Mouse (Mus musculus) forebrain, embryonic 13.5 days (tissue): ENCODE results near the gene Sost. TPM values are rescaled to one million over a fixed set of nuclear protein-coding genes. Genes with fewer than 3 reads are reported as not detected.
A peak's percentile ranks its signal among the peaks of the same experiment; 100 is the strongest.

Source experiments
- ATAC-seq: fragments of 200-750 bp; cut with Nextera tagmentation; 2 replicates; pipeline ENCODE4 v1.8.0; 2017
- H3K27ac ChIP-seq: fragments of 300-500 bp; sonication (generic); 2 replicates; pipeline ENCODE4 v1.5.1; 2015; ENCODE audit warnings: inconsistent platforms, mild to moderate bottlenecking, moderate library complexity
- H3K27me3 ChIP-seq: fragments of 300-500 bp; sonication (generic); 2 replicates; pipeline ENCODE4 v1.6.1; 2015; ENCODE audit warnings: mild to moderate bottlenecking, inconsistent platforms
- H3K36me3 ChIP-seq: fragments of 300-500 bp; sonication (generic); 2 replicates; pipeline ENCODE4 v1.6.1; 2015; ENCODE audit warnings: mild to moderate bottlenecking, inconsistent platforms; ENCODE audit not compliant: poor library complexity, severe bottlenecking
- H3K4me1 ChIP-seq: fragments of 300-500 bp; sonication (generic); 2 replicates; pipeline ENCODE4 v1.6.1; 2015; ENCODE audit warnings: inconsistent platforms
- H3K4me2 ChIP-seq: fragments of 300-500 bp; sonication (generic); 2 replicates; pipeline ENCODE4 v1.6.1; 2015; ENCODE audit warnings: inconsistent platforms, mild to moderate bottlenecking, moderate library complexity
- H3K4me3 ChIP-seq: fragments of 300-500 bp; sonication (generic); 2 replicates; pipeline ENCODE4 v1.5.1; 2015; ENCODE audit warnings: mild to moderate bottlenecking, inconsistent platforms
- H3K9ac ChIP-seq: fragments of 300-500 bp; sonication (generic); 2 replicates; pipeline ENCODE4 v1.6.1; 2015; ENCODE audit warnings: mild to moderate bottlenecking, inconsistent platforms
- H3K9me3 ChIP-seq: fragments of 300-500 bp; sonication (generic); replicated peaks from 2 replicates; pipeline ENCODE4 v1.6.1; 2016; ENCODE audit warnings: inconsistent platforms
- WGBS: fragments of 180-500 bp; shearing (Covaris S2); methylation state at CpG from one replicate; pipeline ENCODE4 v1.1.7; 2015; 5-methylcytosine and 5-hydroxymethylcytosine counted together
- polyA plus RNA-seq: library from polyadenylated mRNA; unstranded; fragments of >200 nt; fragmentation: Nextera tagmentation; extraction: Ambion mirVana; gene quantifications from 2 replicates; pipeline ENCODE4 v1.2.1, GENCODE M21; 2015

Gene Sost
- polyA plus RNA-seq, 1 experiment from 2014 or later, result not detected

DNA sequence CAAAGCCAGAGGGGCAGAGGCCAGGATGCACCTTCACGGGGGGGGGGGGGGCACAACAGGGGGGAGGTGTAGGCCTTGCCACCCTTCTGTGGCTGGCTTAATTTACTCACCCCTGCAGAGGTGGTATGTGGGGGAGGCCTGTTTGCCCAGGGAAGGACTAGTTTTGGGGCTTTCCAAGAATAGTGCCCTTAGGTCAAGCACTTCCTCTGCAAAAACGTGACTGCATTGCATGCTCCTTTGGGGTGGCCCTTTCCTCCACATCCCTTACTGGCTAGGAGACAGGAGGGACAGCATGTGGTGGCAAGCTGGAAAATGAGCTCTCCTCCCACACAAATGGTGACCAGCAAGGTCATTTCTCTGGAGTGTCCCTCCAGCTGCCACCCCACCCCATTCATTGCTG, 1.3 kb downstream of the Sost start:
- H3K9ac ChIP-seq, result no peak overlapping the region
- 3% methylated on average over 2 of the region's 2 CpGs for WGBS
- no peak for ATAC-seq
- peaks cover 27% of the 10 kb centered on the region for H3K4me1 ChIP-seq
- H3K4me3 ChIP-seq, result no peak overlapping the region
- no peaks in the 10 kb centered on the region for H3K9me3 ChIP-seq
- H3K27me3 ChIP-seq, result peaks cover 77% of the 10 kb centered on the region
- H3K36me3 ChIP-seq, result no peaks in the 10 kb centered on the region
- no peak overlapping the region for H3K27ac ChIP-seq
- no peak overlapping the region for H3K4me2 ChIP-seq

DNA sequence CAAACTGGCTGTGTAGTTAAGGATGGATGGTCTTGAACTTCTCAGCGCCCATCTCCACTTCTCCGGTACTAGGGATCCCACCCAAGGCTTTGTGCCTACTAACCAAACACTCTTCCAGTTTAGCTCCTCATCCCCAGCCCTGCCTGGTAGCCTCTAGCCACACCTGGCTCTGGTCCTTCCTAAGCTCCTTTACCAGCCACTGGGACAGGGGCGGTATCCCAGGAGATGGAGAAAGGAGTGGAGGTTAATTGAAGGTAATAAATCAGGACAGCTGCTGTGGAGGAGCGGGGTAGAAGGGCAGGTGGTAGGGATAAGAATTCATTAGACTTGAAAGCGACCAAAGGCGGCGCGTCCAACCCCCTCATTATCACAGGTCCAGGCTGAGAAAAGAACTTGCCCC, 2.2 kb downstream of the Sost start:
- Histone ChIP-seq H3K4me3 (peak overlapping the region; percentile 56; the same call in 1 of the 2 replicates), H3K9me3 (no peaks in the 10 kb centered on the region), H3K4me2 (peak overlapping the region; percentile 97), H3K36me3 (no peaks in the 10 kb centered on the region), H3K9ac (no peak overlapping the region), H3K27ac (no peak overlapping the region), H3K27me3 (peaks cover 84% of the 10 kb centered on the region), H3K4me1 (peaks cover 27% of the 10 kb centered on the region)
- WGBS, result 3% methylated on average over 8 of the region's 8 CpGs
- no peak for ATAC-seq

DNA sequence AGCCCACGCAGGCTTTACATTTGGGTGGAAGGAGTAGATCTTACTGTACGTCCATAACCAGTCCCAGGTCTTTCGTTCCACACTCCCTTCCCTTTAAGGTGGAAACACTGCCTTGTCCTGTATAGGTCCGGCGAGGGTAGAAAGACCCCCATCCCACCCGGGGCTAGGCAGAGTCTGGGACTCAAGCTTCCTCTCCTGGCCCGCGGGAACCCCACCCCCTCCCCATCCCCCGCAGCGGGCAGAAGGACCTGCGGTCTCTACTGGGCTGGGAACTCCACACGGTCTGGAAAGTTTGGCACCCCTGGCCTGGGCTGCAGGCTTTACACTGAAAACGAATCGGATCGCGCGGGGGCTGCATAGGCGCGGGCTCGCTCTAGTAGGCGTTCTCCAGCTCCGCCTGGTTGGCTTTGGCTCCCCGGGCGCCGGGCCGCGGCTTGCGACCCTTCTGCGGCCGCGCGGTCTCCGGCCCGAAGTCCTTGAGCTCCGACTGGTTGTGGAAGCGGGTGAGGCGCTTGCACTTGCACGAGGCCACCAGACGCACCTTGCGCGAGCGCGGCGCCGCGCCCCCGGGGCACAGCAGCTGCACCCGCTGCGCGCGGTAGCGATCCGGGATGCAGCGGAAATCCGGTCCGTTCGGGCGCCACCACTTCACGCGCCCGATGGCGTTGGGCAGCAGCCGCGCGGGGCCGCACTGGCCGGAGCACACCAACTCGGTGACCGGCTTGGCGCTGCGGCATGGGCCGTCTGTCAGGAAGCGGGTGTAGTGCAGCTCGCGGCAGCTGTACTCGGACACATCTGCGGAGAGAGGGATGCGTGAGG, 3.1 kb downstream of the Sost start:
- Histone ChIP-seq H3K9me3 (no peaks in the 10 kb centered on the region), H3K27ac (no peak overlapping the region), H3K27me3 (peaks cover 88% of the 10 kb centered on the region), H3K4me2 (peak overlapping the region; percentile 97), H3K4me3 (peak overlapping the region; percentile 56), H3K4me1 (peaks cover 27% of the 10 kb centered on the region), H3K36me3 (no peaks in the 10 kb centered on the region), H3K9ac (peak overlapping the region; percentile 70)
- ATAC-seq, result 0 out of 2 replicates have a peak, but pooled peaks have one; percentile 48
- WGBS, result under 1% methylated on average over 78 of the region's 78 CpGs

DNA sequence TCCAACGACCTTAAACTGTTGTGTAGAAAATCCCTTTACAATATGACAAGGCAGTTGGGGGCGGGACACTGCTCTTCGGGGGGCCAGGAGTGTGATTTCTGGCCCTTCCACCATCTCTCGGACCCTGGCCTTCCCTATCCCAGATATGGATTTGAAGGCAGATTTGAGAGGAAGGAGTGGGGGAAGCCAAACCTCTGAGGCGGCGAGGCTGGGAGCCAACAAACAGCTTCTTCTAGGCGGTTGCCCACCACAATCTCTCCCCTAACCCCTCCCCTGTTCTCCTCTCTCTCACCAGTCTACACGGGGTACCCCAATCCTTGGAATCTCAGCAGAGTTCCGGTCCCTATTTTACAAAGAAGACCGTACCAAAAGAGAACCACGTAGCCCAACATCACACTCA, 3.8 kb downstream of the Sost start:
- Histone ChIP-seq H3K27ac (no peak overlapping the region), H3K9me3 (no peaks in the 10 kb centered on the region), H3K36me3 (no peaks in the 10 kb centered on the region), H3K4me2 (peak overlapping the region; percentile 97), H3K4me1 (peaks cover 27% of the 10 kb centered on the region), H3K27me3 (peaks cover 85% of the 10 kb centered on the region), H3K4me3 (peak overlapping the region; percentile 56), H3K9ac (peak overlapping the region; percentile 70)
- WGBS, result 2% methylated on average over 11 of the region's 11 CpGs
- no peak for ATAC-seq

DNA sequence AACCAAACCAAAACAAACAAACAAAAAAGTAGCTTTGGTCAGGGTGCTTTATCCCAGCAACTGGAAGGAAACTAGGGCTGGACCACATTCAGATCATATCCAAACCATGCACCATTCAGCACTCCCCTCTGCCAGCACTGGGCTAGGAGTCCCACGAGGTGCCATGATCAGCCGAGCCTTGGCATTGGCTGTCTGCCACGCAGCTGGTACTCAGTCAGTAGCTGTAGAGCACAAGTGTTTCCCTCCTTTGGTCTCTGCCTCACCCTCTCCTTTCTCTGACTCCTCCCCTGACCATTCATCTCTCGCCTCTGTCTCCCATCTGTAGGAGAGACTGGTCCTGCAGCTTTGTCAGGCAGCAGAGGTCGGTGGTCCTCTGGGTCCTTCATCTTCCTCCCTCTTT, 9.3 kb downstream of the Sost start:
- no peak for ATAC-seq
- WGBS, result 60% methylated on average over 5 of the region's 5 CpGs
- H3K9ac ChIP-seq, result no peak overlapping the region

DNA sequence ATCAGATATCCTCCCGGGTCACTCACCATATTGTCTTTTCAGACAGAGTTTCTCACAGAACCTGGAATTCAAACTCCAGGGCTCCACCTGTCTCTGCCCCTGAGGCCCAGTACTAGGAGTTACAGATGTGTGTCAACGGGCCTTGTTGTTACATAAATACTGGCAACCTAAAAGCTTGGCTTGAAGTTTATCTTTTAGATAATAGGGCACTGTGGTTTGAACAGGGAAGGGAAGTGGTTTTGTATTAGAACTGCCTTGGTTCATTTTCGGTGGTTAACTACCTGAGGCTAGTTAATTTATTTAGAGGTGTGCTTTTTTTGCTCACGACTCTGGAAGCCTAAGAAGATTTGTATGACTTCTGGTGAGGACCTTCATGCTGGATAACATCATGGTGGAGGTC, 13.4 kb downstream of the Sost start:
- WGBS, result 75% methylated on average over 4 of the region's 4 CpGs
- Histone ChIP-seq H3K4me1 (peaks cover 12% of the 10 kb centered on the region), H3K27me3 (peaks cover 31% of the 10 kb centered on the region), H3K9ac (no peak overlapping the region), H3K27ac (no peak overlapping the region), H3K4me3 (no peak overlapping the region), H3K36me3 (no peaks in the 10 kb centered on the region), H3K9me3 (no peaks in the 10 kb centered on the region), H3K4me2 (no peak overlapping the region)
- no peak for ATAC-seq

More for the DNA sequence above, 9.3 kb downstream of the Sost start:
- H3K36me3 ChIP-seq, result no peaks in the 10 kb centered on the region
- peaks cover 12% of the 10 kb centered on the region for H3K4me1 ChIP-seq
- H3K4me3 ChIP-seq, result no peak overlapping the region
- H3K9me3 ChIP-seq, result no peaks in the 10 kb centered on the region
- H3K27ac ChIP-seq, result no peak overlapping the region
- peaks cover 51% of the 10 kb centered on the region for H3K27me3 ChIP-seq
- H3K4me2 ChIP-seq, result no peak overlapping the region

DNA sequence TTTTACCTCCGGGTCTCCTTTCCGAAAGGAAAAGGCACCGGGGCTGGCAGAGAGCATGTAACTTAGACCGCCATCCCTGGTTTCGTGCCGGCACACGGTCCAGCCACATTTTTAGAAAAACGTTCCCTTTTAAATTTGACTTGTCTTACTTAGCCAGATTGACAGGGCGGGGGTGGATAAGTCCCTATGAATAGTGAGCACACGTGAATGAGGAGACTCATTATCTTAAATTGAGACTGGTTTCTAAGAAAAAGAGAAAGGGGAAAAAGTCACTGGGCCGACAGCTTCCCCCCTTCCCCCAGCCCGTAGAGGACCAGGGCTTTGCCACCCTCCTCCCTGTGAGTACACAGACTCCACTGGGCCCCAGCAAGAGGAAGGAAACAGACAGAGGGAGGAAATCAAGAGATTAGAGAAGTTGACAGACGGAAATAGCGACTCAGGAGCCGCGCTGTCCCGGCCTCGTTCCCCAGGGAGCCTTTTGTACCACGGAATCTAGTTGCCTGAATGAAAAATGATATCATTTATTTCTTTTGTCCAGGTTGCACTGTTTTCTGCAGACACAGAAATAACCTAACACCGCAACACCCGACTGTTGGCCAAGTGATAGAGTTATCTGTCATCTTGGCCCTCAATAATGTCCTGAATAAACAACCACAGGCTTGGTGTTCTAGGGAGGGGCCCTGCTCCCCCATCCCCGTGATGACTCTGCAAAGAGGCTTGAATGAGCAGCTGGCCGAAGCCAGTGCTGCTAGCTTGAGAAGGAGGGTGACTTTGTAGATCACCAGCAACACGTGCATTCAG, 14.1 kb downstream of the Sost start:
- ATAC-seq, result no peak
- WGBS, result 13% methylated on average over 24 of the region's 24 CpGs
- no peak overlapping the region for H3K9ac ChIP-seq
- H3K27me3 ChIP-seq, result peaks cover 29% of the 10 kb centered on the region
- no peak overlapping the region for H3K27ac ChIP-seq
- peaks cover 10% of the 10 kb centered on the region for H3K4me1 ChIP-seq
- H3K36me3 ChIP-seq, result no peaks in the 10 kb centered on the region
- H3K9me3 ChIP-seq, result no peaks in the 10 kb centered on the region
- H3K4me3 ChIP-seq, result no peak overlapping the region
- no peak overlapping the region for H3K4me2 ChIP-seq

DNA sequence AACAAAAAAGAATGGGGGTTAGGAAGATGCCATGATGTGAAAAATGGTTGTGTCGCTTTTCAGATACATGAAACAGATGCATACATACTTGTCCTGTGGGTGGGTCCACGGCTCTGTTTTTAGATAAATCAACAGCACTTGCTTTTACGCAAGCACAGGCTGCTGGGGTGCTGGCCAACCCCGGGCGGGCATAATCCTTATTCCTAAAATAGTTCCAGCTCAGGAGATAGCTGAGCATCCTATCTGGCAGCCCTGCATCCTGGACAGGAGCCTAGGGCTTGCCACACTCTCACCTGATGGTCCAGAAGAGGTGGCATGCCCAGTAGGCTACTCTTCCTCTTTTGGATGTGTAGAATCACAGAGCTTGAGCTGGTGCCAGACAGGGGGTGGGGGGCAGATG, 16.8 kb downstream of the Sost start:
- H3K9ac ChIP-seq, result no peak overlapping the region
- no peak overlapping the region for H3K4me3 ChIP-seq
- ATAC-seq, result no peak
- no peaks in the 10 kb centered on the region for H3K9me3 ChIP-seq
- H3K27me3 ChIP-seq, result peaks cover 23% of the 10 kb centered on the region
- peaks cover 9% of the 10 kb centered on the region for H3K4me1 ChIP-seq
- no peak overlapping the region for H3K4me2 ChIP-seq
- H3K36me3 ChIP-seq, result no peaks in the 10 kb centered on the region
- H3K27ac ChIP-seq, result no peak overlapping the region
- 95% methylated on average over 5 of the region's 5 CpGs for WGBS

DNA sequence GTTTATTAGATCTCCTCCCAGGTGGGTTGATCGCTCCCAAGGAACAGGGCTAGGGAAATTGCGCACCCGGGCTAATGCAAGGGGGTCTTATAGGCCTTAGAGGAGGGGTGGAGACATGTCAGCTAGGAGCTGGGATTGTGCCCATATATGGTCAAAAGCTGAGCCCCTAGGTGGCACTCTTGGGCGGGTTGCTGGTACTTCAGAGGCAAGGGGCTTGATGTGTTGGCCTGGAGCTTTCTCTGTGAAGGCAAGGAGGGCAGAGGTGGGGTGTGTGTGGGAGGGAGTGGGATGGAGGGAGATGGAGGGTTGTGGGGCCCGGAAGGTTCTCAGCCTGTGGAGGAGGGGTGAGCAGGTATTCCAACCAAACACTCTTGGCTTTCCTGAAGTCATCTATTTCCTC, 20.3 kb downstream of the Sost start:
- Histone ChIP-seq H3K27ac (no peak overlapping the region), H3K4me1 (peaks cover 3% of the 10 kb centered on the region; the same call in 1 of the 2 replicates), H3K4me2 (no peak overlapping the region), H3K36me3 (no peaks in the 10 kb centered on the region), H3K9me3 (no peaks in the 10 kb centered on the region), H3K4me3 (no peak overlapping the region), H3K9ac (no peak overlapping the region), H3K27me3 (peaks cover 3% of the 10 kb centered on the region; the same call in 1 of the 2 replicates)
- WGBS, result 27% methylated on average over 5 of the region's 5 CpGs
- no peak for ATAC-seq

DNA sequence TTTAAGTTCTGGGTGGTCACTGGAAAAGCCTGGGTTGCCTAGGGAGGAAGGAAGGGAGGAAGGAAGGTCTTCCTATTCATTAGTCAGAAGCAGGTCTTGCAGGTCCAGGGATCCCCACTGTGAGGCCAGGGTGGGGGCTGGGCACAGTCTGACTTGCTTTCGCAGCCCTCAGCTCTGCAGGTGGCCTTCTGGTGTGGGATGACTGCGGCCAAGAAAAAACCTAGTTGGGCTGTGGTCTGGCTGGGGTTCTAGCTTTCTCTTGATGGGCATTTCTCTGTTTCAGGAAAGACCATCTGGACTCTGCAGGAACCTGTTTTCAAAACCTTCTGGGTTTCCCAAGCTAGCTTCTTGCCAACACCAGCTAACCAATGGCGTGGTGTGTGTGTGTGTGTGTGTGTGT, 23.8 kb downstream of the Sost start:
- H3K27ac ChIP-seq, result no peak overlapping the region
- H3K9ac ChIP-seq, result no peak overlapping the region
- H3K27me3 ChIP-seq, result peaks cover 17% of the 10 kb centered on the region
- no peak overlapping the region for H3K4me2 ChIP-seq
- no peaks in the 10 kb centered on the region for H3K9me3 ChIP-seq
- no peaks in the 10 kb centered on the region for H3K36me3 ChIP-seq
- no peak for ATAC-seq
- no peak overlapping the region for H3K4me3 ChIP-seq
- peaks cover 3% of the 10 kb centered on the region; the same call in 1 of the 2 replicates for H3K4me1 ChIP-seq
- WGBS, result 38% methylated on average over 3 of the region's 3 CpGs

DNA sequence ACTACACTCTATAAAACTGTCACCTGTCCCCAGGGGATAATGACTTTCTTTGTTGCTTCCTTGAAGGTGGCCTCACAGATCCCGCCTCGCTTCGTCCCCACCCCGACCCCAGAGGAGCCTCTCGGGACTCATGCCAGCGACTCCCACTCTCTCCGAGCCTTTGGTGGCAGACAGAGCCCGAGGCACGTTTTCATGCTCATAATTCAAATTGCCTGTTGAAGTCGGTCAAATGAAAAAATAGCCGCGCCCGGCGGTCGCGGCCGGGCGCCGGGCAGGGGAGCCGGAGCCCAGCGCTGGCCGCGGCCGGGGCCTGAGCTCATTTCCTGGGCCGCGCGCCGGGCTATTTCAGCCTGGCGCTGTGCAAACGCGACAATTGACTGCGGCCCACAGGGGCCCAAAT, 29.7 kb downstream of the Sost start:
- Histone ChIP-seq H3K9me3 (no peaks in the 10 kb centered on the region), H3K4me2 (peak overlapping the region; percentile 78), H3K9ac (peak overlapping the region; percentile 71), H3K27ac (no peak overlapping the region), H3K4me3 (peak overlapping the region; percentile 43), H3K4me1 (peaks cover 5% of the 10 kb centered on the region; the same call in 1 of the 2 replicates), H3K36me3 (no peaks in the 10 kb centered on the region), H3K27me3 (peaks cover 41% of the 10 kb centered on the region)
- WGBS, result under 1% methylated on average over 28 of the region's 32 CpGs
- ATAC-seq, result no peak

DNA sequence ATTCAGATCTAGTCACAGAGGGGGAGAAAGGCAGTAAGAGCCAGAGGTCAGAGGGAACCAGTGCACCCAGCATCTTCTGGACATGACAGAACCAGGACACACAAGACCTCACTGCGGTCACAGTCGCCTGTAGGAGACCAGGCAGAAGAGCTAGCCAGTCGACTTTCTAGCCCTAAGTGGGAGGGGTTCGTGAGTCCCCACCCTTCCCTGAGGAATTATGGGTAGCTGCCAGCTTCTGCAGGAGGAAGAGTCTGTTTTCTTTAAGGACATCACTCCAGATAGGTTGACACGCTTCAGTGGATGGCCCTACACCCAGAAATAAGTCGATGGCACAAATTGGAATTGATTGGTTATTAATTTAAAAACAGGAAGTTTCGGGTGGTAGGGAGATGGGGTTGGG, 30.4 kb downstream of the Sost start:
- peak overlapping the region; percentile 78 for H3K4me2 ChIP-seq
- WGBS, result 26% methylated on average over 7 of the region's 7 CpGs
- H3K4me1 ChIP-seq, result peaks cover 5% of the 10 kb centered on the region; the same call in 1 of the 2 replicates
- H3K27me3 ChIP-seq, result peaks cover 41% of the 10 kb centered on the region
- no peaks in the 10 kb centered on the region for H3K36me3 ChIP-seq
- H3K9ac ChIP-seq, result no peak overlapping the region
- no peak for ATAC-seq
- no peaks in the 10 kb centered on the region for H3K9me3 ChIP-seq
- no peak overlapping the region for H3K27ac ChIP-seq
- H3K4me3 ChIP-seq, result no peak overlapping the region
